Mouse (Mus musculus) neural tube, embryonic 12.5 days (tissue): Measurements from ENCODE around the gene Klhl23. TPM values are rescaled to one million over a fixed set of nuclear protein-coding genes. Genes with fewer than 3 reads are reported as not detected.
A peak's percentile ranks its signal among the peaks of the same experiment; 100 is the strongest.
"Not testable (repeated sequence)": the region's sequence is repeated elsewhere in the genome, so short reads cannot be mapped to it uniquely, and the experiment has no call there.

Experiments
- ATAC-seq: fragments of 200-750 bp; cut with Nextera tagmentation; 2 replicates; pipeline ENCODE4 v1.8.0; 2017; ENCODE audit warnings: low read depth, mild to moderate bottlenecking, moderate TSS enrichment, moderate library complexity; ENCODE audit not compliant: low FRiP score
- H3K27ac ChIP-seq: fragments of 300-500 bp; sonication (generic); 2 replicates; pipeline ENCODE4 v1.5.1; 2016
- H3K27me3 ChIP-seq: fragments of 300-500 bp; sonication (generic); replicated peaks from 2 replicates; pipeline ENCODE4 v1.6.1; 2016; ENCODE audit warnings: mild to moderate bottlenecking
- H3K36me3 ChIP-seq: fragments of 300-500 bp; sonication (generic); 2 replicates; pipeline ENCODE4 v1.6.1; 2016; ENCODE audit warnings: mild to moderate bottlenecking
- H3K4me1 ChIP-seq: fragments of 300-500 bp; sonication (generic); 2 replicates; pipeline ENCODE4 v1.6.1; 2016
- H3K4me2 ChIP-seq: fragments of 300-500 bp; sonication (generic); replicated peaks from 2 replicates; pipeline ENCODE4 v1.6.1; 2016; ENCODE audit warnings: mild to moderate bottlenecking
- H3K4me3 ChIP-seq: fragments of 300-500 bp; sonication (generic); 2 replicates; pipeline ENCODE4 v1.5.1; 2016
- H3K9ac ChIP-seq: fragments of 300-500 bp; sonication (generic); 2 replicates; pipeline ENCODE4 v1.6.1; 2016; ENCODE audit warnings: mild to moderate bottlenecking
- H3K9me3 ChIP-seq: fragments of 300-500 bp; sonication (generic); 2 replicates; pipeline ENCODE4 v1.6.1; 2016; ENCODE audit warnings: mild to moderate bottlenecking
- WGBS: fragments of 180-500 bp; shearing (Covaris S2); methylation state at CpG from one replicate; pipeline ENCODE4 v1.1.7; 2016; 5-methylcytosine and 5-hydroxymethylcytosine counted together
- polyA plus RNA-seq: library from polyadenylated mRNA; unstranded; fragments of >200 nt; fragmentation: Nextera tagmentation; extraction: Ambion mirVana; gene quantifications from 2 replicates; pipeline ENCODE4 v1.2.1, GENCODE M21; 2016

The Klhl23 gene
- polyA plus RNA-seq = 46.4 and 50.9 TPM in 2 replicates

DNA sequence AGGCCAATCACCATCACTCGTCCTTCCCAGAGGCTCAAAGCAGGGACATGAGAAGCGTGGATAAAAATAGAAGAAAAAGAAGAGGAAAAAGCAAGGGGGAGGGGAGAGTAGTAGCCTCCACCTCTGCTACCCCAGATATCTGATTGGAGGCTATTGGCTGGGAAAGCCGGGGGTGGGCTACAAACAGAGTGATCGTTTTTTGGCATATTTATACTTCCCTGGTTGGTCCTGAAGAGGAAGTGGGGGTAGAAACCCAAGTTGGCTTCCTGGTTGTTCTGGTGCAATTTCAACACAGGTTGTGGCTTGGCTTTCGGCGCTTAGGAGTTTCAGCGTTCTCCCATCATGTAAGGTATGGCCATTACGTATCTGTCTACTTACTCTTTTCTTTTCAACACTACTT, at the start of gene Klhl23:
Gene Klhl23, plus strand, starts transcription at position 234 of the 400 bp plus-strand sequence.
- no peaks in the 10 kb centered on the region for H3K36me3 ChIP-seq
- peaks cover 12% of the 10 kb centered on the region; the same call in 1 of the 2 replicates for H3K4me1 ChIP-seq
- H3K27ac ChIP-seq = peak within 1 kb of the TSS; percentile 79
- peak within 1 kb of the TSS; percentile 83 for H3K4me2 ChIP-seq
- peak within 1 kb of the TSS; percentile 93 for H3K4me3 ChIP-seq
- WGBS = 30% methylated on average over 8 of the region's 8 CpGs
- no peaks in the 10 kb centered on the region for H3K27me3 ChIP-seq
- no peak for ATAC-seq
- H3K9me3 ChIP-seq = no peaks in the 10 kb centered on the region
- H3K9ac ChIP-seq = peak within 1 kb of the TSS; percentile 91

DNA sequence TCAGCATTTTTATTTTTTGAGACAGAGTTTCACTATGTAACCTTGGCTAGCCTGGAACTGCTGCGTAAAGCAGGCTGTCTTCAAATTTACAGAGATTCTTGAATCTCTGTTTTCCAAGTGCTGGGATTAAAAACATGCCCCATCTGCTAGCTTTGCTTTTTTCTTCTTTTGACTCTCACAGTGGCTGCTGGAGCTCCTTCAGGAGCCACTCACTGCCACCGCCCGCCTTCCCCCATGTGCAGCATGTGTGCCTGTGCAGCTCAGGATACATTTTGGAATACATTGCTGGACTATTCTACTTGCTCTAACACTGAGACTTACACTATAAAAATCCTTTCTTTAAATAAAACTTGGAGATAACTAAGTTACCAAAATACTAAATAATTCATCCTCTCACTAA, 48.4 kb upstream of the Klhl23 start:
- Histone ChIP-seq H3K9ac (no peak overlapping the region), H3K4me2 (no peak overlapping the region), H3K9me3 (no peaks in the 10 kb centered on the region), H3K4me3 (no peak overlapping the region), H3K4me1 (no peaks in the 10 kb centered on the region), H3K36me3 (peaks cover 11% of the 10 kb centered on the region), H3K27me3 (no peaks in the 10 kb centered on the region), H3K27ac (no peak overlapping the region)
- WGBS = 96% methylated on average over 3 of the region's 3 CpGs
- no peak for ATAC-seq

DNA sequence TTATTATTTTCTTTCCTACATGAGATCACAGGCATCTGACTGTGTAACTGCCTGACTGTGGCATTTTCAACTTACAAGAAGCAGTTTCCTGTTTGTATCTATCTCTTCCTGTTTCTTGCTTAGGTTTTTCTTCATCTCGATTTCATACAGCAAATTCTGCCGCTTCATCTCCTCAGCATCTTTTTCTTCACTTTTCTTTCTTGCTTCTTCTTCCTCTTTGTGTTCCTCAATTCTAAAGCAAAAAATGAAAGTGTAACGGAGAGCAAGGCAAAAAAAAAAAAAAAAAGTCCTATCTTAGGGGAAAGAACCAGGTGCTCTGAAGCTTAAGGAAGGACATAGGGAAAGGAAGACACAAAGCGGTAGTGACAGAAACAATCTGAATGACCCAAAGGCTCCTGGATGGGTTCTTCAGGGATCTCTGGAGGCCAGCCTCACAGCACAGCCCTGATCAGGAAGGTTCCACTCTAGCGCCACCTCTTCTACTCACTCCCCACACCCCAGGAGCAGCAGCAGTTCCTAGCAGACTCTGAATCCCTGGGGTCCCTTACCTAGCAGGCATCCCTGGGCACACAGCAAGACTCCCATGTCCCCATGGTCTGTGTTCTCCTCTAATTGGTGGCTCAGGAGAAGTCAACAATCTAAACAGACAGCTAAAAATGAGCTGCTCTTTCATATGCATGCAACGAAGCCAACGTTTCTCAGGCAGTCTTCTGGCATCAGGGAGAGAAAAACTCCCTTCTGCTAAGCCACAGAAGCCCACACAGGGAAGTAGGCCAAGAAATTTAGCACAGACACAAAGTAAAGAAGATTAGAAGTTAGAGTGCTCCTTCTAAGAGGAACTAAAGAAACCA, 43.5 kb upstream of the Klhl23 start:
- H3K27me3 ChIP-seq = no peaks in the 10 kb centered on the region
- H3K36me3 ChIP-seq = peaks cover 18% of the 10 kb centered on the region
- no peaks in the 10 kb centered on the region for H3K9me3 ChIP-seq
- no peak overlapping the region for H3K4me3 ChIP-seq
- no peak overlapping the region for H3K27ac ChIP-seq
- no peak for ATAC-seq
- no peak overlapping the region for H3K9ac ChIP-seq
- no peak overlapping the region for H3K4me2 ChIP-seq
- H3K4me1 ChIP-seq = no peaks in the 10 kb centered on the region
- WGBS = 73% methylated on average over 7 of the region's 7 CpGs

DNA sequence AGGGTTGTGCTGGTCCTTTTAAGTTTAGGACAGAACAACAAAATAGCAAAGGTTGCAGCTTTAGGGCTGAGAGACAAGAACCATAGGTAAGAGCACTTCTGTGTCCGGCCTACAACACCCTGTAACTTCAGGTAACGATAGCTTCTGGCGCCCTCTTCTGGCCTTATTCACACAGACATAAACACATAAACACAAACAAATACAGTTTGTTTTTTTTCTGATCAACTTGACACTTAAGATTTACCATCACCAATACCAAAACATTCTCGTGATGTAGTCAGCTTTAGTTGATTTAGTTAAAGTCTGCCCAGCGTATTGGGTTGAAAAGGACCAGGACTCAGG, 42.9 kb upstream of the Klhl23 start:
- Histone ChIP-seq H3K27me3 (no peaks in the 10 kb centered on the region), H3K4me1 (no peaks in the 10 kb centered on the region), H3K27ac (no peak overlapping the region), H3K36me3 (peaks cover 17% of the 10 kb centered on the region), H3K4me2 (no peak overlapping the region), H3K9ac (no peak overlapping the region), H3K9me3 (no peaks in the 10 kb centered on the region), H3K4me3 (no peak overlapping the region)
- ATAC-seq = no peak
- 47% methylated on average over 5 of the region's 5 CpGs for WGBS

GRCm38 (mm10) chr2:69788974-69789373, 32.8 kb upstream of the Klhl23 start:
- Histone ChIP-seq H3K4me1 (no peaks in the 10 kb centered on the region), H3K27ac (peak overlapping the region; percentile 8; the same call in 1 of the 2 replicates), H3K36me3 (peaks cover 19% of the 10 kb centered on the region), H3K27me3 (no peaks in the 10 kb centered on the region), H3K4me2 (peak overlapping the region; percentile 83), H3K9me3 (no peaks in the 10 kb centered on the region), H3K9ac (peak overlapping the region; percentile 53; the same call in 1 of the 2 replicates), H3K4me3 (peak overlapping the region; percentile 69)
- 32% methylated on average over 9 of the region's 9 CpGs for WGBS
- peak; percentile 45; the same call in 1 of the 2 replicates for ATAC-seq

DNA sequence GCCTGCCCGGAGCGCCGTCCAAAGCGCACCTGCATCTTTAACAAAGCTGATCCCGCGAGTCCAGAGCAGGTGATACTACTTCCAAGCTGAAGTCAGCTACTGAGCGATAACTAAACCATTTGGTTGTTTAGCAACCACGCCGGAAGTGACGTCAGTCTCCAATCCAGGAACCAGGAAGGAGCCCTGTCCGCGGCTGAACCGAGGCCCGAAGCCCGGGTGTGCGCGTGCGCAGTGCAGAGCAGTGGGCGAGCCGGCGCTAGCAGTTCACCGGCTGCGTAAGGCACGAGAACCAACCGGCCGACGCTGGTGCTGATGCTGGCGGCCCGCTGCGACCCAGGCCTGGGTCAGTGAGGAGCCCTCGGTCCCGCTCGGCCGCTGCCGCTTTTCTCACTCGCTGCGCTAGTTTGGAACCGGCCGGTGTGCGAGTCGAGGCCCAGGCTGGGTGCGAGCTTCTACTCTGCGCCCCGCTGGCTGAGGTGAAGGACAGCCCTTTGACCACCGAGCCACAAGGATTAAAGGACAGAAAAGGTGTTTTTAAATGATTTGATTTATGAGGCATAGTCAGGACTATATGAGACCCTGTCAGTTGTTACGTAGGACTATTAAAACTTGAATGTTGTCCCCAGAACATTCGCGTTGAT, 32.2 kb upstream of the Klhl23 start, which contains the start of the genes Ccdc173 and Phospho2:
Gene Ccdc173, minus strand, starts transcription at position 147 of the 641 bp plus-strand sequence.
Gene Phospho2, plus strand, starts transcription at position 195 of the 641 bp plus-strand sequence.
- Histone ChIP-seq H3K27me3 (no peaks in the 10 kb centered on the region), H3K4me2 (peak within 1 kb of the TSS; percentile 83), H3K36me3 (peaks cover 22% of the 10 kb centered on the region), H3K4me3 (peak within 1 kb of the TSS; percentile 69), H3K9me3 (no peaks in the 10 kb centered on the region), H3K9ac (peak within 1 kb of the TSS; percentile 82), H3K4me1 (no peaks in the 10 kb centered on the region), H3K27ac (peak within 1 kb of the TSS; percentile 53; the same call in 1 of the 2 replicates)
- ATAC-seq = peak; percentile 94
- 2% methylated on average over 48 of the region's 48 CpGs for WGBS

DNA sequence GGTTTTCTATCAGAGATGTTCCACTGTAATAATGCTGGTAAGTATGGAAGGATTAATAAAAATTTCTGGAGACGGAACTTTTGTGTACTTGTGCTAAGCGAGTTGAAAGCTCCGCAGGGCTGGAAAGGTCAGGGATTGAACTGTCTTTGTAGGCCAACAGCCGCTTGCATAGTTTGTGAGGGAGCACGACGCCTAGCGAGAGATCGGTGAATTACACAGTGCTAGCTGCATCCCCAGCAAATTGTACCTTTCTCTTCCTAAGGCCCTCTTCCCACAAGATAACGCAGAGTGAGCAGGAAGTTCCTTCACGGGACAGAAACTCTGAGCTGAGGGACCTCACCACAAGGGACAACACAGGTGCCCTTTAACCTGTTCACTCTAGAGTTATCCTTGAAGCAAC, 31.5 kb upstream of the Klhl23 start:
- H3K4me2 ChIP-seq = peak overlapping the region; percentile 83
- no peak overlapping the region for H3K27ac ChIP-seq
- no peaks in the 10 kb centered on the region for H3K27me3 ChIP-seq
- WGBS = 2% methylated on average over 10 of the region's 10 CpGs
- H3K36me3 ChIP-seq = peaks cover 29% of the 10 kb centered on the region
- H3K4me3 ChIP-seq = peak overlapping the region; percentile 69
- H3K9ac ChIP-seq = peak overlapping the region; percentile 82; the same call in 1 of the 2 replicates
- H3K4me1 ChIP-seq = no peaks in the 10 kb centered on the region
- peak; percentile 56; the same call in 1 of the 2 replicates for ATAC-seq
- no peaks in the 10 kb centered on the region for H3K9me3 ChIP-seq

GRCm38 (mm10) chr2:69790722-69791121, 31.0 kb upstream of the Klhl23 start:
- Histone ChIP-seq H3K9ac (no peak overlapping the region), H3K9me3 (no peaks in the 10 kb centered on the region), H3K36me3 (peaks cover 34% of the 10 kb centered on the region), H3K27ac (no peak overlapping the region), H3K27me3 (no peaks in the 10 kb centered on the region), H3K4me1 (no peaks in the 10 kb centered on the region), H3K4me2 (peak overlapping the region; percentile 83), H3K4me3 (no peak overlapping the region)
- WGBS = 71% methylated on average over 4 of the region's 4 CpGs
- no peak for ATAC-seq

GRCm38 (mm10) chr2:69802911-69803312, 18.8 kb upstream of the Klhl23 start:
- Histone ChIP-seq H3K27ac (no peak overlapping the region), H3K4me3 (no peak overlapping the region), H3K9me3 (no peaks in the 10 kb centered on the region; the same call in 1 of the 2 replicates), H3K4me2 (no peak overlapping the region), H3K9ac (no peak overlapping the region), H3K4me1 (no peaks in the 10 kb centered on the region; the same call in 1 of the 2 replicates), H3K27me3 (no peaks in the 10 kb centered on the region), H3K36me3 (peaks cover 2% of the 10 kb centered on the region)
- 50% methylated on average over 5 of the region's 5 CpGs for WGBS
- ATAC-seq = 0 out of 2 replicates have a peak, but pooled peaks have one; percentile 9

- no peak for ATAC-seq
- Histone ChIP-seq H3K27me3 (no peaks in the 10 kb centered on the region), H3K9ac (no peak overlapping the region), H3K4me2 (no peak overlapping the region), H3K9me3 (no peaks in the 10 kb centered on the region), H3K27ac (no peak overlapping the region), H3K4me1 (no peaks in the 10 kb centered on the region; the same call in 1 of the 2 replicates), H3K4me3 (no peak overlapping the region), H3K36me3 (no peaks in the 10 kb centered on the region)
- WGBS = 74% methylated on average over 8 of the region's 8 CpGs
Measured at GRCm38 (mm10) chr2:69803756-69804155, 18.0 kb upstream of the Klhl23 start.

DNA sequence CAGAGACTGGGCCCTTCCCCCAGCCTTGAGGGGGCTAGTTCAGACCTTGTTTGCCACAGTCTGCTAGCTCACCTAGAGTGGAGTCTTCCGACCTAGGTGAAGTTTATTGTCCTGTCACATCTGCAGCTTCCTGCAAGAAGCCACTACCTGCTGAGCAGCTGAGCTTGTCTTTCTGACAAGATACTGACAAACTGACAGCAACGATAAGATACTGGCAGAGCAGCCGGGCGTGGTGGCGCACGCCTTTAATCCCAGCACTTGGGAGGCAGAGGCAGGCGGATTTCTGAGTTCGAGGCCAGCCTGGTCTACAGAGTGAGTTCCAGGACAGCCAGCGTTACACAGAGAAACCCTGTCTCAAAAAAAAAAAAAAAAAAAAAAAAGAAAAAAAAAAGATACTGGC, 17.1 kb upstream of the Klhl23 start:
- H3K36me3 ChIP-seq = not testable (repeated sequence)
- WGBS = 90% methylated on average over 9 of the region's 9 CpGs

GRCm38 (mm10) chr2:69810169-69810568, 11.6 kb upstream of the Klhl23 start:
- H3K27ac ChIP-seq = no peak overlapping the region
- H3K4me2 ChIP-seq = no peak overlapping the region
- H3K27me3 ChIP-seq = no peaks in the 10 kb centered on the region
- no peak overlapping the region for H3K4me3 ChIP-seq
- no peak for ATAC-seq
- no peaks in the 10 kb centered on the region for H3K36me3 ChIP-seq
- WGBS = 74% methylated on average over 15 of the region's 15 CpGs
- H3K9me3 ChIP-seq = no peaks in the 10 kb centered on the region
- H3K4me1 ChIP-seq = no peaks in the 10 kb centered on the region
- H3K9ac ChIP-seq = no peak overlapping the region

More for the DNA sequence above, 17.1 kb upstream of the Klhl23 start:
- not testable (repeated sequence) for H3K4me3 ChIP-seq, H3K27me3 ChIP-seq, H3K9ac ChIP-seq, H3K4me2 ChIP-seq, H3K9me3 ChIP-seq, ATAC-seq, H3K27ac ChIP-seq, H3K4me1 ChIP-seq
